Mouse (Mus musculus): ENCODE data around the gene Gm11634. TPM values are rescaled to one million over a fixed set of nuclear protein-coding genes. Genes with fewer than 3 reads are reported as not detected.
"Not testable (repeated sequence)": the region's sequence is repeated elsewhere in the genome, so short reads cannot be mapped to it uniquely, and the experiment has no call there.

Gene Gm11634
- total and polyA plus RNA-seq, 3 experiments, result not detected

DNA sequence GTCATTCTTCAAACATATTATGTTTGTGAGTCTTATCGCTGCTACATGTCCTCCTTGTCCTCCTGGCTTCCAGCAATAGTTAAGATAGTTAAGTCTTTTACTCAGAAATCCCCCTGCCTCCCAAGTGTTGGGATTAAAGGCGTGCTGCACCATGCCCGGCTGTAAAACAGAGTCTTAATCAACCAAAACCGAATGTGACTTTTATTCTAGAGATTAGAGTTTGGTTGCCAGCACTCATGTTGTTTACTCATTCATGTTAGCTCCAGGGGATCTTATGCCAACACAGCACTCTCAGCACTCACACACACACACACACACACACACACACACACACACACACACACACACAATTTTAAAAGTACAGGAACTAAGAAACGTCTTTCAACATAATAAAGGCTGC, 43.9 kb upstream of the Gm11634 start:
- no peak for DNase-seq (ENCODE audit: low read depth, low spot score)
- H3K27me3 ChIP-seq (ENCODE audit: control insufficient read depth in 1 of 2, insufficient read depth in 2 of 2, low read length in 2 of 2), result no peaks in the 10 kb centered on the region
- TF ChIP-seq GABPA (IDR thresholded peaks at IDR 0.05; ENCODE audit: low read depth, low read length) (no peak), BHLHE40 (IDR thresholded peaks at IDR 0.05; ENCODE audit: borderline replicate concordance, low read depth, low read length) (no peak), UBTF (IDR thresholded peaks at IDR 0.05; ENCODE audit: borderline replicate concordance, insufficient read depth, low read depth, low read length) (no peak), CHD1 (IDR thresholded peaks at IDR 0.05; ENCODE audit: low read depth, low read length) (no peak), CHD2 (IDR thresholded peaks at IDR 0.05; ENCODE audit: low read length) (no peak), ZC3H11A (IDR thresholded peaks at IDR 0.05; ENCODE audit: low read depth, low read length) (no peak), SIN3A (IDR thresholded peaks at IDR 0.05; ENCODE audit: low read length) (no peak), NRF1 (IDR thresholded peaks at IDR 0.05; ENCODE audit: insufficient read depth, low read depth, low read length, poor library complexity, severe bottlenecking) (no peak), MAFK (IDR thresholded peaks at IDR 0.05; ENCODE audit: borderline replicate concordance, low read depth, low read length) (no peak), HCFC1 (IDR thresholded peaks at IDR 0.05; ENCODE audit: low read depth, low read length) (no peak), ZMIZ1 (IDR thresholded peaks at IDR 0.05; ENCODE audit: low read depth, low read length) (no peak), GATA1 (IDR thresholded peaks at IDR 0.05; ENCODE audit: low read depth, low read length) (no peak), MXI1 (IDR thresholded peaks at IDR 0.05; ENCODE audit: low read depth, low read length) (no peak), MAX (IDR thresholded peaks at IDR 0.05; ENCODE audit: low read length) (no peak), USF2 (IDR thresholded peaks at IDR 0.05; ENCODE audit: borderline replicate concordance in 1 of 2, insufficient read depth in 1 of 2, low read depth in 1 of 2, low read length in 2 of 2) (no peak), POLR2A (IDR thresholded peaks at IDR 0.05; ENCODE audit: control insufficient read depth in 1 of 2, insufficient read depth in 1 of 2, low read depth in 1 of 2, low read length in 2 of 2, poor library complexity in 1 of 2) (no peak), EP300 (IDR thresholded peaks at IDR 0.05; ENCODE audit: low read depth in 1 of 2, low read length in 2 of 2) (no peak)
- peaks cover 0 to 6% of the 10 kb centered on the region in 2 experiments; a peak in 1 of 4 replicates for H3K4me1 ChIP-seq (ENCODE audit: control insufficient read depth in 1 of 2, insufficient read depth in 2 of 2, low read length in 2 of 2)
- H3K36me3 ChIP-seq (ENCODE audit: control insufficient read depth in 1 of 2, insufficient read depth in 2 of 2, low read length in 2 of 2), result peaks cover 0 to 11% of the 10 kb centered on the region in 2 experiments; a peak in 2 of 4 replicates
- H3K27ac ChIP-seq (ENCODE audit: control insufficient read depth, low read depth, low read length), result no peak overlapping the region; the same call in 1 of the 2 replicates
- peaks cover 1% of the 10 kb centered on the region; the same call in 1 of the 2 replicates for H3K79me2 ChIP-seq (ENCODE audit: control insufficient read depth, insufficient read depth, low read length, poor library complexity)
- no peaks in the 10 kb centered on the region for H3K9me3 ChIP-seq (replicated peaks; ENCODE audit: insufficient read depth, low read length)
- H3K9ac ChIP-seq (ENCODE audit: control insufficient read depth, low read depth, low read length, poor library complexity, severe bottlenecking), result peak overlapping the region; percentile 36
- H3K4me3 ChIP-seq (ENCODE audit: control insufficient read depth in 1 of 2, insufficient read depth in 1 of 2, low read depth in 2 of 2, low read length in 2 of 2), result no peak overlapping the region

GRCm38 (mm10) chr11:101641710-101642642, 42.9 kb upstream of the Gm11634 start:
- peak overlapping the region; percentile 81 for H3K9ac ChIP-seq (ENCODE audit: control insufficient read depth, low read depth, low read length, poor library complexity, severe bottlenecking)
- peak overlapping the region; percentile 77 for H3K27ac ChIP-seq (ENCODE audit: control insufficient read depth, low read depth, low read length)
- not testable (repeated sequence) for H3K9me3 ChIP-seq (replicated peaks; ENCODE audit: insufficient read depth, low read length); H3K27me3 ChIP-seq (ENCODE audit: control insufficient read depth in 1 of 2, insufficient read depth in 2 of 2, low read length in 2 of 2); H3K4me1 ChIP-seq (ENCODE audit: control insufficient read depth in 1 of 2, insufficient read depth in 2 of 2, low read length in 2 of 2); H3K79me2 ChIP-seq (ENCODE audit: control insufficient read depth, insufficient read depth, low read length, poor library complexity); H3K4me3 ChIP-seq (ENCODE audit: control insufficient read depth in 1 of 2, insufficient read depth in 1 of 2, low read depth in 2 of 2, low read length in 2 of 2)
- peaks cover 0 to 11% of the 10 kb centered on the region in 2 experiments; a peak in 2 of 4 replicates for H3K36me3 ChIP-seq (ENCODE audit: control insufficient read depth in 1 of 2, insufficient read depth in 2 of 2, low read length in 2 of 2)
- peak; percentile 99 for DNase-seq (ENCODE audit: low read depth, low spot score)
- 0 out of 2 replicates have a peak, but pooled peaks have one; percentile 59 for TF ChIP-seq MYB (IDR thresholded peaks at IDR 0.05; ENCODE audit: low read depth, low read length)
- TF ChIP-seq ZMIZ1 (IDR thresholded peaks at IDR 0.05; ENCODE audit: low read depth, low read length), result peak; percentile 99
- TF ChIP-seq EP300 (IDR thresholded peaks at IDR 0.05; ENCODE audit: low read depth in 1 of 2, low read length in 2 of 2), result peak in 1 of 2 experiments; percentile 5; a peak in 1 of 4 replicates
- TF ChIP-seq NELFE (IDR thresholded peaks at IDR 0.05; ENCODE audit: low read depth, low read length), result peak; percentile 85
- peak; percentile 90 for TF ChIP-seq ETS1 (IDR thresholded peaks at IDR 0.05; ENCODE audit: low read depth, low read length)
- TF ChIP-seq HCFC1 (IDR thresholded peaks at IDR 0.05; ENCODE audit: low read depth, low read length), result peak; percentile 77
- peak; percentile 87 for TF ChIP-seq TBP (IDR thresholded peaks at IDR 0.05; ENCODE audit: low read depth, low read length)
- peak; percentile 85 for TF ChIP-seq RCOR1 (IDR thresholded peaks at IDR 0.05; ENCODE audit: low read depth, low read length)
- TF ChIP-seq POLR2AphosphoS2 (IDR thresholded peaks at IDR 0.05; ENCODE audit: low read length), result peak; percentile 97
- peak; percentile 99 for TF ChIP-seq POLR2AphosphoS5 (IDR thresholded peaks at IDR 0.05; ENCODE audit: borderline replicate concordance, low read depth, low read length)
- TF ChIP-seq SIN3A (IDR thresholded peaks at IDR 0.05; ENCODE audit: low read length), result peak; percentile 77
- peak; percentile 84 to 99 for TF ChIP-seq POLR2A (IDR thresholded peaks at IDR 0.05; ENCODE audit: control insufficient read depth in 1 of 2, insufficient read depth in 1 of 2, low read depth in 1 of 2, low read length in 2 of 2, poor library complexity in 1 of 2)
- TF ChIP-seq ZNF384 (IDR thresholded peaks at IDR 0.05; ENCODE audit: low read depth, low read length), result peak; percentile 61; the same call in 1 of the 2 replicates

All from MEL (cell line).